Mouse (Mus musculus): Measurements from ENCODE around the gene Abhd16a. TPM values are rescaled to one million over a fixed set of nuclear protein-coding genes. Genes with fewer than 3 reads are reported as not detected.

The Abhd16a gene
- 147 and 159 TPM in 2 replicates for polyA plus RNA-seq (2012; rRNA removed)

DNA sequence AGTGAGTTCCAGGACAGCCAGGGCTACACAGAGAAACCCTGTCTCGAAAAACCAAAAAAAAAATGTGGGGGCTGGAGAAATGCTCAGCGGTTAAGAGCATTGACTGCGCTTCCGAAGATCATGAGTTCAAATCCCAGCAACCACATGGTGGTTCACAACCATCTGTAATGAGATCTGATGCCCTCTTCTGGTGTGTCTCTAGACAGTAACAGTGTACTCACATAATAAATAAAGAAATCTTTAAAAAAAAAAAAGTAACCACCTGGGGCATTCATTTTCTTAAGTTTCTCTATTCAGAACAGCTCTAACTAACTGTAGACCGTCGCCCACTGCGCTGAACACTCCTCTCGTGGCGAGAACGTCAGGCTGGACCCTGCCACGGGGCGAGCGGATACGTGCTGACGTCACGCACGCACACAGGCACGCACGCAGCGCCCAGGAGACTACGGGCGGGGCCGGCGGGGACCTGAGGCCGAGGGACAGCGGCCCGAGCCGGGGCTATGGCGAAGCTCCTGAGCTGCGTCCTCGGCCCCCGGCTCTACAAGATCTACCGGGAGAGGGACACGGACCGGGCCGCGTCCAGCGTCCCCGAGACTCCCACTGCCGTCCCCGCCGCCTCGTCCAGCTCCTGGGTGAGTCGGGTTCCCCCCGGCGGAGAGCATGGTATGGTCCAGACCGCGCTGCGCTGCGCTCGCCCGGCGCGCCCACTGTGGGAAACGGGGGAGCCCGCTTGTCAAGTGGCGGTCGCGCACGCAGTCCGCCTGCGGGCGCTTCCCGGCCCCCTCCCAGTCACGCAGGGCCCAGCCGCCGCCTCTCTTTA lies at the start of gene Abhd16a:
Abhd16a (plus strand) TSS at position 439 of the 820 bp plus-strand sequence.
- TF ChIP-seq POLR2A (IDR thresholded peaks at IDR 0.05; ENCODE audit: extremely low read depth, insufficient read depth, low read length) (peak; percentile 78; the same call in 1 of the 2 replicates), CTCF (IDR thresholded peaks at IDR 0.05; ENCODE audit: extremely low read depth, insufficient read depth, low read length) (no peak)
- Histone ChIP-seq H3K4me1 (ENCODE audit: control insufficient read depth, insufficient read depth, low read length) (no peaks in the 10 kb centered on the region; the same call in 1 of the 2 replicates), H3K27ac (ENCODE audit: insufficient read depth, low read length) (peak within 1 kb of the TSS; percentile 99), H3K4me3 (ENCODE audit: insufficient read depth, low read length) (peak within 1 kb of the TSS; percentile 62)

DNA sequence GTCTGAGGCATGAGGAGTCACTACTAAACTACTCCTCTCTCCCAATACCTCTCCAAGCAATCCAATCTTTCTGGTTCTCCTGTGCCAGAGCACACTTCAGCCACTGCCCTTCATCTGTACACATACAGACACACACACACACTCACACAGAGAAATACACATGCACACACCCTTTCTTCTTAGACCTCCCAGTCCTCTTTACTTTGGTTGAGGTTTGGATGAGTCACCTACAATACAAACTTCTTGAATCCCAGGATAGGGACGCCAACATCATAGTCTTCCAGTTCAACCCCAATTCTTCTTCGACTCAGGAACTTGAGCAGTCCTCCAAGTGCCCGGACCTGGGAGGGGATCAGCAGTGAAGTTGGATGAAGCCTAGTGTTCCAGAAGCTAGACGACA lies 45.3 kb upstream of the Abhd16a start:
- Histone ChIP-seq H3K4me3 (ENCODE audit: insufficient read depth, low read length) (no peak overlapping the region), H3K4me1 (ENCODE audit: control insufficient read depth, insufficient read depth, low read length) (no peaks in the 10 kb centered on the region), H3K27ac (ENCODE audit: insufficient read depth, low read length) (no peak overlapping the region)
- TF ChIP-seq CTCF (IDR thresholded peaks at IDR 0.05; ENCODE audit: extremely low read depth, insufficient read depth, low read length) (no peak), POLR2A (IDR thresholded peaks at IDR 0.05; ENCODE audit: extremely low read depth, insufficient read depth, low read length) (no peak)

GRCm38 (mm10) chr17:35044904-35045806 lies 43.9 kb upstream of the Abhd16a start:
- Histone ChIP-seq H3K27ac (ENCODE audit: insufficient read depth, low read length) (no peak overlapping the region), H3K4me1 (ENCODE audit: control insufficient read depth, insufficient read depth, low read length) (no peaks in the 10 kb centered on the region), H3K4me3 (ENCODE audit: insufficient read depth, low read length) (no peak overlapping the region)
- TF ChIP-seq CTCF (IDR thresholded peaks at IDR 0.05; ENCODE audit: extremely low read depth, insufficient read depth, low read length), result no peak
- no peak for TF ChIP-seq POLR2A (IDR thresholded peaks at IDR 0.05; ENCODE audit: extremely low read depth, insufficient read depth, low read length)

DNA sequence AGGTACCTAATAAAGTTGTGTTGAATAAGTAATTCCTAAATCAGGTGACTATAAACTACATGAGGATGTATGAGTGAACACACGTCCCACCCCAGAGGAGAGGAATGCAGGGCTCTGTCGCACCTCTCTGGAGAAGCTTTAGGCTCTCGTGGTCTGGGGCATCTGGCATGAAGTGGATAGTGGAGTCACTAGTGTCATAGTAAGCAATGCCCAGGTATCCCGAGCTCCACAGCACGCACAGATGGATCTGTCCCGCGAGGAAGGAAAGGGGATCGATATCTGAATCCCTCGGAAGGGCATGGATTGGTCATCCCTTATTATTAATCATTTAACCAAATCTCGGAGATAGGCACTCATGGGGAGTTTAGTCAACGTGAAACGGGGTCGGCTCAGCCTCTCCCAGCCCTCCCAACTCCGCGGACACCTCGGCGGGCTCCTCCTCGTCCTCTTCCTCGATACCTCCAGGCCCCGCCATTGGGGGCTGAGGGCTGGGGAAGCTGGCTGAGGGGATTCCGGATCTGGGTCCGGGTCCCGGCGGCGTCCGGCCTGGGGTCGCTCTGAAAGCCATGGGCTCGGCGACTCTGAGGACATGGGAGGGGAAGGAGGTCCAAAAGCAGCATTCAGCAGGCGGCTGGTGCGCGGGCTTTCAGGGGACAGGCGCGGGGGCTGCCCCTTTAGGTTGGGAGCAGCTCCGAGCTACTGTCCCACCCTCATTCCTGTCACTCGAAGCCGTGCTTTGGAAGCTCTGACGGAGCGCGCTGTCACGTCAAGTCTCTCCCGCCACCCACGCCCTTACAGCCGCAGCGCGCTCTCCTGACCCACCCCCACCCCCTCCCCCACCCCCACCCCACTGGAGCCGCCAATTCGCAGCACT lies 43.0 kb upstream of the Abhd16a start:
- H3K27ac ChIP-seq (ENCODE audit: insufficient read depth, low read length), result no peak overlapping the region
- peak overlapping the region; percentile 19 for H3K4me3 ChIP-seq (ENCODE audit: insufficient read depth, low read length)
- TF ChIP-seq POLR2A (IDR thresholded peaks at IDR 0.05; ENCODE audit: extremely low read depth, insufficient read depth, low read length) (no peak), CTCF (IDR thresholded peaks at IDR 0.05; ENCODE audit: extremely low read depth, insufficient read depth, low read length) (no peak)
- no peaks in the 10 kb centered on the region for H3K4me1 ChIP-seq (ENCODE audit: control insufficient read depth, insufficient read depth, low read length)

- Histone ChIP-seq H3K4me3 (ENCODE audit: insufficient read depth, low read length) (peak within 1 kb of the TSS; percentile 19), H3K4me1 (ENCODE audit: control insufficient read depth, insufficient read depth, low read length) (no peaks in the 10 kb centered on the region), H3K27ac (ENCODE audit: insufficient read depth, low read length) (no peak within 1 kb of the TSS)
- no peak for TF ChIP-seq POLR2A (IDR thresholded peaks at IDR 0.05; ENCODE audit: extremely low read depth, insufficient read depth, low read length)
- no peak for TF ChIP-seq CTCF (IDR thresholded peaks at IDR 0.05; ENCODE audit: extremely low read depth, insufficient read depth, low read length)
These were observed 42.2 kb upstream of the Abhd16a start, which contains the start of gene Msh5 for GRCm38 (mm10) chr17:35046681-35047455. Gene Msh5 (minus strand): TSS chr17:35046745.

GRCm38 (mm10) chr17:35047688-35048087 lies 41.4 kb upstream of the Abhd16a start:
- H3K27ac ChIP-seq (ENCODE audit: insufficient read depth, low read length), result no peak overlapping the region
- TF ChIP-seq POLR2A (IDR thresholded peaks at IDR 0.05; ENCODE audit: extremely low read depth, insufficient read depth, low read length) (no peak), CTCF (IDR thresholded peaks at IDR 0.05; ENCODE audit: extremely low read depth, insufficient read depth, low read length) (no peak)
- H3K4me1 ChIP-seq (ENCODE audit: control insufficient read depth, insufficient read depth, low read length), result no peaks in the 10 kb centered on the region
- H3K4me3 ChIP-seq (ENCODE audit: insufficient read depth, low read length), result no peak overlapping the region

DNA sequence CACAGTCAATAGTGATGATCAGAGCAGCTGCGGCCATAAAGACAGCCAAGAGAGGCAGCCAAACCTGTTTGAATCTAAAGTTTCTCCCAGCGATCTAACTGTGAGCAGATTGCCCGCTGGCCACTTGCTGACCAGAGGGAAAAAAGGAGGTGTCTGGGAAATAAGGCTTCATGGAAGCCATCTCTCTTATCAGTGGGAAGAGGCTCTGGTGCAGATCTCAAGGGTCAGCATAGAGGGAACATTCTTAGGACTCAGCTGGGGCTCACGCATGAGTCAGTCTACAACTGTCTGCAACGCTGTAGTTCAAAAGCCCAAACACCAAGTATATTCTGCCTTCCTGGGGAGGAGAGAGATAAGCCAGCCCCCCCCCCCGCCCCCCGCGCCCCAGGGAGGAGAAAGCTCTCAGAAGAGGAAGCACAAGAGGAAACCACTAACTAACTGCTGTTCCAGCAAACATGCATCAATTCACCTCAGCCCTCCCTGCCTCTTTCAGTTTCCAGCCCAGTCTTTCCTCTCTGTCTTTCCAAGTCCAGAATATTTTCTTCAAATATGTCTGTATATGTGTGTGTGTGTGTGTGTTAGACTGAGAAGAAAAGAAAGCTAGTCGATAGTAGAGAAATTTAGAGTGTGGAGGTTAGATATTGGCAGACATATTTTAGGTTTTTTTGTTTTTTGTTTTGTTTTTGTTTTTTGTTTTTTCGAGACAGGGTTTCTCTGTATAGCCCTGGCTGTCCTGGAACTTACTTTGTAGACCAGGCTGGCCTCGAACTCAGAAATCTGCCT lies 40.7 kb upstream of the Abhd16a start:
- H3K27ac ChIP-seq (ENCODE audit: insufficient read depth, low read length), result no peak overlapping the region
- no peak overlapping the region for H3K4me3 ChIP-seq (ENCODE audit: insufficient read depth, low read length)
- TF ChIP-seq CTCF (IDR thresholded peaks at IDR 0.05; ENCODE audit: extremely low read depth, insufficient read depth, low read length) (no peak), POLR2A (IDR thresholded peaks at IDR 0.05; ENCODE audit: extremely low read depth, insufficient read depth, low read length) (no peak)
- no peaks in the 10 kb centered on the region for H3K4me1 ChIP-seq (ENCODE audit: control insufficient read depth, insufficient read depth, low read length)
